Comparison of ENCODE assay signal across 8 mouse cellular contexts in the genomic region with DNA sequence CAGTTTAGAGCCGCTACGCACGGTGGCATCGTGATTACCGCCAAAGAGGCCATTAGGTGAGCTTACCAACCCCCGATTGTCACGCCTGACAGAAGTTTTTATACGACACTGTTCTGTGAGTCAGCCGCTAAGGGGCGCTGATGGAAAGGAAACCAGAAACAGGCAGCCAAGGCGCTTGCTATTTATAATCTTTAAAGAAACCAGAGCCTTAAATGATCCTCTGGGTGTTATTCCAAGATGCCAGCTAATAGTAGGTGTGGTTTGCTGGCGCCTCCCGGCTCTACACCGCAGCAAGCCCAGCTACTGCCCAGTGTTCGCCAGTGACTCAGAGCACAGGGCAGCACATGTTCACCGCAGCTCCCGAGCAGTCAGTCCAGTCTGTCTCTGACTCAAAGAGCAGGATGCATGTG. TPM values are rescaled to one million over a fixed set of nuclear protein-coding genes. Genes with fewer than 3 reads are reported as not detected.
DNase-seq lines count a peak whose midpoint lies in the region; ATAC-seq and TF ChIP-seq lines count a peak whose summit lies in the region.

No protein-coding gene starts in this region.

- DNase-seq in Patski (ENCODE audit: low read depth, low spot score) = peak; percentile 89
- DNase-seq in cerebellum, postnatal 14 days = peak; percentile 89 to 93
- peak; percentile 80 to 85 for DNase-seq in frontal cortex, postnatal 36 days (ENCODE audit: low spot score in 2 of 2)
- DNase-seq in hindbrain, embryonic 14.5 days (ENCODE audit: low spot score) = peak; percentile 88
- peak; percentile 60 for DNase-seq in left cerebral cortex, adult 11 months (ENCODE audit: low spot score)
- DNase-seq in right cerebral cortex, postnatal 14 days = peak; percentile 85
- DNase-seq in urinary bladder, postnatal 25 days (ENCODE audit: low spot score) = peak; percentile 77

- POLR2A ChIA-PET in Patski (lab: Charles Lee) = no interaction called here

- peak; percentile 93 for TF ChIP-seq CTCF in Patski (IDR thresholded peaks at IDR 0.05)

- no peaks in the 10 kb centered on the region; the same call in 1 of the 2 replicates for H3K36me3 ChIP-seq in hindbrain, embryonic 14.5 days (replicated peaks; ENCODE audit: control insufficient read depth, insufficient read depth)

- peak overlapping the region; percentile 14; the same call in 1 of the 2 replicates for H3K4me3 ChIP-seq in hindbrain, embryonic 14.5 days (replicated peaks; ENCODE audit: low read length)

- peak overlapping the region; percentile 46; the same call in 1 of the 2 replicates for H3K9ac ChIP-seq in hindbrain, embryonic 14.5 days

- CTCF ChIA-PET in Patski (lab: Charles Lee) = interaction anchor here (0.7 to 4.5 kb wide), 24 partner anchors 12 to 602 kb away, joined by 3 to 51 read pairs (median 4); a partner anchor contains a TSS

- no peaks in the 10 kb centered on the region for H3K27me3 ChIP-seq in Patski
- no peaks in the 10 kb centered on the region for H3K27me3 ChIP-seq in hindbrain, embryonic 14.5 days (ENCODE audit: control insufficient read depth, insufficient read depth, low read length)

- peak; percentile 99 for ATAC-seq in Patski
- peak; percentile 55; the same call in 1 of the 2 replicates for ATAC-seq in hindbrain, embryonic 14.5 days (ENCODE audit: low FRiP score)
- ATAC-seq in megakaryocyte progenitor cell, adult 5-6 weeks (replicated peaks; ENCODE audit: poor library complexity) = peak; percentile 89

- no peaks in the 10 kb centered on the region for H3K9me3 ChIP-seq in hindbrain, embryonic 14.5 days (ENCODE audit: control insufficient read depth, low read length)

- 27% methylated on average over 17 of the region's 17 CpGs for WGBS in hindbrain, embryonic 14.5 days

- peak overlapping the region; percentile 43 for H3K4me2 ChIP-seq in hindbrain, embryonic 14.5 days (replicated peaks)

- 0 out of 2 replicates have a peak overlapping the region, but pooled peaks have one; percentile 21 for H3K27ac ChIP-seq in hindbrain, embryonic 14.5 days

- H3K4me1 ChIP-seq in hindbrain, embryonic 14.5 days (replicated peaks; ENCODE audit: control insufficient read depth, insufficient read depth, low read length) = no peaks in the 10 kb centered on the region

- in situ Hi-C loops in Patski (cut with MboI; ENCODE audit: low pct_unique_long_range_greater_than_20kb) = loop anchor here (5.0 kb wide), 2 partner anchors 169 to 284 kb away; no protein-coding TSS in a partner anchor

RNA-seq across cellular contexts. Expression of a gene that starts 35.2 kb away (rescaled TPM):
- 10.3 TPM for polyA plus RNA-seq in Patski (2021)
- polyA plus RNA-seq in hindbrain, embryonic 14.5 days (2014; fragmentation: Nextera tagmentation; extraction: Ambion mirVana) = 4.7 and 5.5 TPM in 2 replicates
- 6.4 and 8.0 TPM in 2 replicates for total RNA-seq in megakaryocyte progenitor cell, adult 5-6 weeks (2015)
- total RNA-seq in megakaryocyte progenitor cell, adult 5-6 weeks (2017) = 5.6 and 5.7 TPM in 2 replicates

Comparison
In these comparisons a context has a peak if more than half of its experiments do, and no peak if none do; other contexts are left out.
1. Peak in every context shown above with its lines: DNase-seq, ATAC-seq, H3K4me3 ChIP-seq and H3K27ac ChIP-seq.